Mouse (Mus musculus) E14TG2a.4 (cell line): ENCODE data around the gene Clasp1.

Experiments used
- H3K27me3 ChIP-seq: 2 replicates; pipeline ENCODE4 v1.6.1; 2014; ENCODE audit warnings: low read length, control low read depth; ENCODE audit not compliant: insufficient read depth
- H3K36me3 ChIP-seq: 2 replicates; pipeline ENCODE4 v1.6.1; 2014; ENCODE audit warnings: low read length, control low read depth; ENCODE audit not compliant: insufficient read depth
- H3K4me1 ChIP-seq: replicated peaks from 2 replicates; pipeline ENCODE4 v1.6.1; 2014; ENCODE audit warnings: low read depth, low read length, control low read depth
- H3K4me3 ChIP-seq: replicated peaks from 2 replicates; pipeline ENCODE4 v1.5.1; 2014; ENCODE audit warnings: mild to moderate bottlenecking, low read length
- H3K9me3 ChIP-seq: 2 replicates; pipeline ENCODE4 v1.6.1; 2014; ENCODE audit warnings: low read length, control low read depth
- CTCF ChIP-seq: conservative IDR thresholded peaks from 2 replicates; pipeline ENCODE4 v1.5.1; 2014; ENCODE audit warnings: low read length
- NANOG ChIP-seq: IDR thresholded peaks from 2 replicates; pipeline ENCODE4 v1.6.1; 2014; ENCODE audit warnings: borderline replicate concordance, low read length, mixed read lengths
- POU5F1 ChIP-seq: IDR thresholded peaks from 2 replicates; pipeline ENCODE4 v1.6.1; 2014; ENCODE audit warnings: low read length, borderline replicate concordance

Clasp1 gene

GRCm38 (mm10) chr1:118413169-118413568, 24.3 kb downstream of the Clasp1 start:
- TF ChIP-seq NANOG = no peak
- TF ChIP-seq CTCF = no peak
- no peak for TF ChIP-seq POU5F1
- peaks cover 67% of the 10 kb centered on the region for H3K4me1 ChIP-seq
- H3K9me3 ChIP-seq = no peaks in the 10 kb centered on the region
- no peaks in the 10 kb centered on the region for H3K27me3 ChIP-seq
- H3K4me3 ChIP-seq = no peak overlapping the region
- peaks cover 11% of the 10 kb centered on the region; the same call in 1 of the 2 replicates for H3K36me3 ChIP-seq

- no peaks in the 10 kb centered on the region for H3K9me3 ChIP-seq
- no peaks in the 10 kb centered on the region for H3K27me3 ChIP-seq
- no peak overlapping the region for H3K4me3 ChIP-seq
- peaks cover 49% of the 10 kb centered on the region for H3K4me1 ChIP-seq
- peaks cover 39% of the 10 kb centered on the region for H3K36me3 ChIP-seq
- TF ChIP-seq CTCF = no peak
- TF ChIP-seq POU5F1 = no peak
Measured at GRCm38 (mm10) chr1:118417047-118417730, 28.3 kb downstream of the Clasp1 start.

GRCm38 (mm10) chr1:118419399-118419798, 30.5 kb downstream of the Clasp1 start:
- Histone ChIP-seq H3K9me3 (no peaks in the 10 kb centered on the region), H3K27me3 (no peaks in the 10 kb centered on the region), H3K36me3 (peaks cover 54% of the 10 kb centered on the region), H3K4me1 (peaks cover 51% of the 10 kb centered on the region), H3K4me3 (no peak overlapping the region)
- TF ChIP-seq NANOG = no peak
- TF ChIP-seq CTCF = no peak
- no peak for TF ChIP-seq POU5F1

- Histone ChIP-seq H3K4me1 (peaks cover 39% of the 10 kb centered on the region), H3K27me3 (no peaks in the 10 kb centered on the region), H3K36me3 (peaks cover 63% of the 10 kb centered on the region), H3K4me3 (no peak overlapping the region), H3K9me3 (no peaks in the 10 kb centered on the region)
- TF ChIP-seq POU5F1 (no peak), NANOG (no peak), CTCF (no peak)
Measured at GRCm38 (mm10) chr1:118421149-118421548, 32.3 kb downstream of the Clasp1 start.

GRCm38 (mm10) chr1:118422812-118423211, 34.0 kb downstream of the Clasp1 start:
- Histone ChIP-seq H3K4me1 (peaks cover 33% of the 10 kb centered on the region), H3K9me3 (no peaks in the 10 kb centered on the region), H3K27me3 (no peaks in the 10 kb centered on the region), H3K36me3 (peaks cover 61% of the 10 kb centered on the region), H3K4me3 (no peak overlapping the region)
- no peak for TF ChIP-seq POU5F1
- peak; percentile 15; the same call in 1 of the 2 replicates for TF ChIP-seq NANOG
- no peak for TF ChIP-seq CTCF

GRCm38 (mm10) chr1:118425982-118426381, 37.1 kb downstream of the Clasp1 start:
- Histone ChIP-seq H3K4me3 (no peak overlapping the region), H3K27me3 (no peaks in the 10 kb centered on the region), H3K4me1 (peaks cover 29% of the 10 kb centered on the region), H3K9me3 (no peaks in the 10 kb centered on the region), H3K36me3 (peaks cover 35% of the 10 kb centered on the region)
- TF ChIP-seq CTCF (no peak), NANOG (no peak), POU5F1 (no peak)

GRCm38 (mm10) chr1:118428354-118429084, 39.7 kb downstream of the Clasp1 start:
- H3K9me3 ChIP-seq = no peaks in the 10 kb centered on the region
- no peaks in the 10 kb centered on the region for H3K27me3 ChIP-seq
- H3K4me1 ChIP-seq = peaks cover 16% of the 10 kb centered on the region
- TF ChIP-seq CTCF (no peak), NANOG (no peak), POU5F1 (no peak)
- peaks cover 32% of the 10 kb centered on the region for H3K36me3 ChIP-seq
- H3K4me3 ChIP-seq = no peak overlapping the region

GRCm38 (mm10) chr1:118431548-118431947, 42.7 kb downstream of the Clasp1 start:
- Histone ChIP-seq H3K4me3 (no peak overlapping the region), H3K4me1 (peaks cover 21% of the 10 kb centered on the region), H3K27me3 (no peaks in the 10 kb centered on the region), H3K36me3 (peaks cover 17% of the 10 kb centered on the region), H3K9me3 (no peaks in the 10 kb centered on the region)
- TF ChIP-seq NANOG = no peak
- no peak for TF ChIP-seq POU5F1
- no peak for TF ChIP-seq CTCF

GRCm38 (mm10) chr1:118435001-118435473, 46.2 kb downstream of the Clasp1 start:
- H3K4me3 ChIP-seq = no peak overlapping the region
- H3K4me1 ChIP-seq = peaks cover 13% of the 10 kb centered on the region
- TF ChIP-seq POU5F1 (no peak), CTCF (no peak), NANOG (no peak)
- peaks cover 17% of the 10 kb centered on the region; the same call in 1 of the 2 replicates for H3K36me3 ChIP-seq
- H3K27me3 ChIP-seq = no peaks in the 10 kb centered on the region
- H3K9me3 ChIP-seq = no peaks in the 10 kb centered on the region
